Mouse (Mus musculus) lung, adult 2 months (tissue): ENCODE measurements around the gene Higd1a.

Experiments
- CTCF ChIP-seq: fragments of 200-500 bp; IDR thresholded peaks from 2 replicates; pipeline ENCODE4 v1.5.1; 2011; ENCODE audit warnings: mild to moderate bottlenecking, low read length, control low read depth; ENCODE audit not compliant: insufficient read depth
- POLR2A ChIP-seq: fragments of 200-500 bp; IDR thresholded peaks from 2 replicates; pipeline ENCODE4 v1.6.1; 2011; ENCODE audit warnings: low read depth, mild to moderate bottlenecking, control low read depth, low read length, borderline replicate concordance; ENCODE audit errors: extremely low read depth

- TF ChIP-seq CTCF (no peak), POLR2A (no peak)
These were observed 55.4 kb downstream of the Higd1a start for GRCm38 (mm10) chr9:121802747-121803146.
